Mouse (Mus musculus) heart, postnatal 36 days (tissue): ENCODE data around the gene Brk1. TPM values are rescaled to one million over a fixed set of nuclear protein-coding genes. Genes with fewer than 3 reads are reported as not detected.

Experiments used
- DNase-seq, 2 experiments: peaks; one replicate each; pipeline ENCODE4 v3.0.0; 2021 to 2022
- intact Hi-C: fragments of 180-260 bp; cut with DNase I; formaldehyde crosslinking; loops from one replicate; pipeline ENCODE4 v1.15.1; 2025
- total RNA-seq, 2 experiments: library from RNA; stranded (reverse); gene quantifications; 2 replicates each; pipeline ENCODE4 v1.2.3; 2021

The Brk1 gene
- 10 to 100 TPM; 72.7 to 78.5 TPM for total RNA-seq

DNA sequence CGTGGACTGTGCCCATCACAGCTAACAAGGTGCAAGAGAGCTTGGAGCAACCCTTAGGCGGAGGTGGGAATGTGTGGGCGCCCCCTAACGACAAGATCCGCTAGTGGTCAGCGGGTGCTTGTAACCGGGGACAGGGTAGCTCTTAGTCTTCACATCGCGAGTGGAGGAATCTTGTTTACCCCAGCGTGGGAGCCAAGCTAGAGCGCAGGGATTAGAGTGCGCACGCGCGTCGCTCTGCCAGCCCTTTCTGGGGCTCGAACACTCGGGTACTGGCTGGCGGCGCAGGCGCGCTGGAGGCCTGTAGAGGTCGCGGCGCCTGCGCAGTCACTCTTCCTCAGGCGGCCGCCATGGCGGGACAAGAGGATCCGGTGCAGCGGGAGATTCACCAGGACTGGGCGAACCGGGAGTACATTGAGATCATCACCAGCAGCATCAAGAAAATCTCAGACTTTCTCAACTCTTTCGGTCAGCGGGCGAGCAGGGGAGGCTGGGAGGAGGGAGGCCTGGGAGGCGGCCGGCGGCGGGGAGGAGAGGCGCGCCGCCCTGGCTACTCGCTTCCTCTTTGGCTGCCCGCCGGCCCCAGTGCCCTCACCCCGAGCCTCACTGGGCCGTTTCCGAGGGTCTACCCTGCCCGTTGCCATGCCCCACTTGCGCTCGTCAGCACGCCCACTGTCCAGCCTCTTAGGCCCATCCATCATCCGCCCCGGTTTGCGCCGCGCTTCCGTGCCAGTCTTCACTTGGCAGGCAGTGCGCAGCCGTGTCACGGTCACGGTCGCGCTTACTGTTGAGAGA lies at the start of gene Brk1:
TSS of gene Brk1 (plus strand) at position 341 of the 792 bp plus-strand sequence.
- peak; percentile 87 to 92 for DNase-seq
- intact Hi-C loops, result loop anchor here (2.0 to 10.0 kb wide), 3 partner anchors 18 to 280 kb away; partner anchors contain the start of genes Emc3, Fancd2, Ogg1 and Vhl

DNA sequence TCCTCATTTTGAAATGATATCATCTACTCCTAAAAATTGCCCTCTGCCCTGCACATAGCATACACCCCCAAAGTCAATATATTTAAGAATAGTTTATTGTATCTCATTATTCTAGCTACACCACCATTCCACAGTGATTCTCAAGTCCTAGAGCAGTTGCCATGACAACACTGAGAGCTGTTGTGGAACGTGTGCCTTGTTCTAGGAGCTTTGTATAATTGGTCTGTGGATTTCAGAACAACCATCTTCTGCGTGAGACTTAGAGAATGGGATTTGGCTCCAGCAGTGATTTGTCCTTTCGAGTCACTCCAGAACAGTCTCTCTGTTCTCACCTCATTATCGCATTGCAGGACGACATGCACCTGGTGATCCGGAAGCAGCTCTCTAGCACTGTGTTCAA lies 44.8 kb upstream of the Brk1 start:
- intact Hi-C loops, result no loop called here
- no peak for DNase-seq

DNA sequence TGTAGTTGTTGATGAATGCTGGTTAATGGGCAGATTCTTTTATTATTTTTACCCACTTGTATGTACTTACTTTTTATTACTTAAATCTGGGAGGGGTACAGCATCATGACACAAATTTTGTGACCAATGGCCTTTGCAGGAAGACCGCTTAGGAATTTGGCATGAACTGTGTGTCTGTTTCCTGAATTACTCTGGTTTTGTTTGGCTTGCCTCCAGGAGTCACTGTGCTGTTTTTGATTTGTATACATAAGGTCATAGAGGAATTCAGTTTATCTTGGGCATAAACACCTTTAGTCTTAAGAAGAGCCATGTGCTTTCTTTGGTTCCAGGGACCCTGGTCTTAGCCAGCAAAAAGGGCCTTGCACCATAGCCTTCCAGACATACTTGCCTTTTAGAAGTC lies 40.0 kb upstream of the Brk1 start:
- DNase-seq, result no peak
- intact Hi-C loops, result no loop called here

DNA sequence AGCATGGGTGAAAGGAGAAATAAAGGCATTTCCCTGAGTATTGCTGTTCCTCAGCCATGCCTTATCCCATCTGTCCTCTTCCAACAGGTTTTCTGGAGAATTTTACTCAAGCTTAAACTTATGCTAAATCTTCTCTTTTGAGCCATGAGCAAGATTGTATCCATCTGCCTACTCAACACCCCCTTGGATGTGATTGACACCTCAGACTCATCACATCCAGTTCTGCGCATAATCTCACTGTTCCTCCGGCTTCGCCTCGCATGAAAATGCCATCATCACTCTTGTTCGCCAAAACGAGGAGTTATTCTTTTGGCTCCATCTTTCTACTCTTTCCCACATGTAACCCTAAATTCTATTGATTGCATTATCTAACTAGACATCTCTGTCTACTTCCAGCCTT lies 28.5 kb upstream of the Brk1 start:
- intact Hi-C loops, result no loop called here
- DNase-seq, result no peak

DNA sequence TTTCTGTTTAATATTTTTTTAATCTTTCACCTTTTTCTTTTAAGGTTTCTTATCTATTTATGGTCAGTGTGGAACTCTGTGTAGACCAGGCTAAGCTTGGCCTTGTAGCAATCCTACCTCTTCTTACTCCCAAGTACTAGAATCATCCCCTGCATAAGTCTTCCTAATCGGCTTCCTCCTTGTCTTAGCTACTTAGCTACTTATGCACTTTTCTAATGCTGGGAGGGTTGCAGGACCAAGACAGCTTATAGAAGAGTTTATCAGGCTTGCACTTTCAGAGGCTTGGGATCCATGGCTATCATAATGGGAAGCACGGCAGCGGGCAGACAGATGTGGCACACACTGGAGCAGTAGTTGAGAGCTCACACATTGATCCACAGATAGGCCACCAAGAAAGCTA lies 25.3 kb upstream of the Brk1 start:
- intact Hi-C loops, result no loop called here
- no peak for DNase-seq

DNA sequence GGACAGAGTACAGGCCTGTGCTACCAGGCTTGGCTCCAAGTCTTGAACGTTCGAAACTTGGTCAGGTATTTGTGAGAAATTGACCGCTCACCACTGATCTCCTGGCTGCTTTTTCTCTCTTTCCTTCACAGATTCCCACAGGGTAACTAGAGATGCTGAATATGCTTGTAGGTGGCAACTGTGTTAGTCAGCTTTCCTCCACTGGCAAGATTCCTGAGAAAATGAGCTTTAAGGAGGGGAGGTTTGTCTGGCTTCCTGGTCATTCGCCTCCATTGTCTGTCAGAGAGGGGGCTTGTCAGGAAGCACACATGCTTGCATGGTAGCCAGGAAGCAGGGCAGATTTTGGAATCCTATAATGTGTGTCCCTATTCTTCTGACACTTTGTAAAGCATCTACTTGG lies 21.5 kb upstream of the Brk1 start:
- intact Hi-C loops, result no loop called here
- DNase-seq, result no peak

DNA sequence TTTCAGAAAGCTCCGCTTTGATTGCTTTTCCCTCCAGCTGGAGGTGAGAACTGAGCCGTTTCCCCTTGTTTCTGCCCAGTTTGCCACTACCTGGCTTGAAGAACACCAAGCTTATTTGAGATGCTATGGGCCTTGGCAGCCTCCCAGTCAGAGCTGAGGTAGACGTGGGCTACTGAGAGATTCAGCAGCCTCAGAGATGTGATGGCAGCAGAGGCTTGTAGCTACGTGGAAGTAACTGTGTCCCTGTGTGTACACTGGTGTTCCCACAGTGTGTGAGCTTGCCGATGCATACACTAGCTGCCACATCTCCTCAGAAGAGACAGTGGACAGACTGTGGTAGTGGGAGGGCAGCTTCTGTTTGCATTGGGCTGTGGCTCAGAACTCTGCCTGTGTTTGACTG lies 19.5 kb upstream of the Brk1 start:
- intact Hi-C loops, result no loop called here
- no peak for DNase-seq

DNA sequence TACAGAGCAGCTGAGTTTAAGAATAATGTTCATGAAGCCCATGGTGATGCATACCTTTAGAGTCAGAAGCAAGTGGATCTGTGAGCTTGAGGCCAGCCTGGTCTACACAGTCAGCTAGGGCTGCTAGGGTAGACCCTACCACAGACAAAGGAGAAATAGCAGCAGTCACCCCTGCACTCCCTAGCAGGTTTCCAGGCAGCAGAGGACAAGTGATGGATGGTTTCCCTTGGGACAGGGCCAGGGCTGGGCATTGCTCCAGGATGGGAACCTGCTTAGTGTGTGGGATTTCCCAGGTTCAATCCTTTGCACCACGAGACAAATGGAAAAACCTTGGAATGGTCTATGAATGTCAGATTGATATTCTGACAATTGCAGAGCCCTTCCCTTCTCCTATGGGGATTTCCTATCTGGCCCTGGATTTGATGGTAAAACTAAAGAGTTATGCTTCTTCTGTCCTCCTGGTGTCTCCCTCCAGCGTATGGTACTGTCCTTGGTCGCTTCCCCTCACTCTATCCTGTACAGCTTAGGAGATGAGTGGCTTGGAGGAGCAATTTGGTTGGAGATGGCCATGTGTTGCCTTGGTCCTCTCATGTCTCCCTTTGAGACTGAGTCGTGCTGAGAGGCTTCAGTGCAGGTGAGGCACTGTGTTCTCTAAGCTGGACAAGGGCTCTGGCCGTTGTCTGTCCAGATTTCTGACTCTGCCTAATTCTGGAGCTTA lies 17.9 kb upstream of the Brk1 start:
- intact Hi-C loops, result no loop called here
- peak in 1 of 2 experiments; percentile 7 for DNase-seq

DNA sequence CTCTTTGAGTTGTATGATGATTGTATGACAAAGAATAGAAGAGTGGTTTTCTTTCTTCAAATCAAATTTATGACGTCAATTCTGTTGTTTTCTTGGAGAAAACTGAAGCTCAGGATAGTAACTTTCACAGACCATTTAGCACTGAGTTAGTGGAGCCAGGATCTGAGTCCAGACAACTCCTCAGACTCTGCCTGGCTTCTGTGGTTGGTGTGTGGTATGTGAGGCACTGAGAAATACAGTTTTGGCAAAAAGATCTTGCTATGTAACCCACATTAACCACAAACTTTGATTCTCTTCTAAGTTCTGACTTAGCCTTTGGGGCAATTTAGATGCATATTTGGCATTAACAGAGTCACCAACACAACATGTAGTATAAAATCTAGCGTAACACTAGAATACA lies 11.9 kb upstream of the Brk1 start:
- intact Hi-C loops, result no loop called here
- no peak for DNase-seq

DNA sequence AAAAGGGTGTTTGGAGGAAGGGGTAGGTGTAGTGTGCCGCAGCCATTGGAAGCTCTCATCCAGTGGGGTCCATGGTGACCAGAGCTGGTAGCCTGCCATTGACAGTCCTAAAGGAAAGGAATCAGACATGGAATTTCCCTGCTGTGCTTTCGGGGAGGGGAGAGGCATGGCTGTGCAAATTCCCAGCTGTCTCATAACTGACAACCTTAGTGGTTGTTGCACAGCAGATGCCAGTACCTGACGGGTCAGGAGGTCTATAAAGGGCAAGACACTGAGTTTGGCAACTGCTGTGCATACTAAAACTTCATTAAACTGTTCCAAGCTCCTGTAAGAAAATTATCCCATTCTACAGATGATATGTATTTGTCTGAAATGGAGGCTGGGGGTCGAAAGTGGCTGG lies 6.6 kb upstream of the Brk1 start:
- intact Hi-C loops, result no loop called here
- no peak for DNase-seq

DNA sequence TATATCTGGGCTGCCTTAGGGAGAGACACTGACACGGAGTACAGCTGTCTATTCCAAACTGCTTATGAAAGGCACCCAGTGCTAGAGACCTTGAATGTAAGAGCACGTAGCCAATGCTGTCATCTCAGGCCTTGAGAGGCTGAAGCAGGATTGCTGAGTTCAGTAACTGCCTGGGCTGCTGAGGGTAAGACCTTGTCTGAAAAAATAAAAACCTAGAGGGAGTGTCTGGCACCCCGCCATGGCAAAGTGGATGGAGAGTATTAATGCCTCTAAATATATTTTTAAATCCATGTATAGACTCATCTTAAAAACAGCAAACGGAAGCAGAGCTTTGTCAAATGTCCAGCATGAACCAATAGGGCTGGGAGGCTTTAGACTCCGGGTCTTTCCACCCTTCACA lies 4.7 kb upstream of the Brk1 start:
- intact Hi-C loops, result loop anchor here (5.0 to 10.0 kb wide), 2 partner anchors 68 to 275 kb away; partner anchors contain the start of genes Emc3, Fancd2 and Ogg1
- no peak for DNase-seq

DNA sequence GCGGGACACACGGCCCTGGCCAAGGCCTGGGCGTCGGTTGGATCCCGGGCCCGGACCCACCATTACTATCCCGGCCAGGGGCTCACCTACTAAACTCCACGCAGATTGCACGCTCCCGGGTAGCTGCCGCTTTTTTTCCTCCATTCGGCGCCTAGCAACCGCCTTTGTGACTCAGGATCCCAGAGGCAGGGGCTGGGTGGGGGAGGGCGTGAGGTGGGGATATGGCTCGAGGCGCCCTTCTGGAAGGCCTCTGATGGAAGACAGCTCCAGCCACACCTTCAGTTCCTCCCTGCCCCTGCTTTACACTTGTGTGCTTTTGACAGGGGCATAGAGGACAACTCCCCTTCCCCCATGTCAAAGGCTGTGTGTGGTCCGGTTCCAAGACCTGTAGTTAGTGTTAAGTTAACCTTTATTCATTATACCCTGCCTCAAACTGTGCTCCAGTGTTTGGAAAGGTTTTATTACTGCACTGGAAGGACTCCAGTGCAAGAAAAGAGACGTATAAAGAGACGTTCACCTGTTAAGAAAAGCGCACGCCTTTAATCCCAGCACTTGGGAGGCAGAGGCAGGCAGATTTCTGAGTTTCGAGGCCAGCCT lies 3.9 kb upstream of the Brk1 start, which contains the start of gene Fancd2os:
TSS of gene Fancd2os (minus strand) at position 173 of the 597 bp plus-strand sequence.
- intact Hi-C loops, result loop anchor here (5.0 to 10.0 kb wide), 2 partner anchors 68 to 276 kb away; partner anchors contain the start of genes Emc3, Fancd2 and Ogg1
- DNase-seq, result no peak

DNA sequence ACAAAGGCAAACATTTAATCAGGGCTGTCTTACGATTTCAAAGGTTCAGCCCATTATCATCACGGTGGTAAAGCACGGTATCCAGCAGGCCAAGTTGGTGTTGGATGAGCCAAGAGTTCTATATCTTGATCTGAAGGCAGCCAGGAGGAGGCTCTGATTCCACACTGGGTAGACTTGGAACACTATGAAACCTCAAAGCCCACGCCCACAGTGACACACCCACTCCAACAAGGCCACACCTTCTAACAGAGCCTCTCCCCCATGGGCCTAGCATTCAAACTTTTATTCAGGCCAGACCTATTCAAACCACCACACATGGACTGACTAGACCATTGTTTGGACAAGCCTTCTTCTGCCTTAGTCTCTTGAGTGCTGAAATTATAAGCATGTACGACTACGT lies 1.8 kb upstream of the Brk1 start:
- no peak for DNase-seq
- intact Hi-C loops, result loop anchor here (5.0 to 10.0 kb wide), 2 partner anchors 71 to 278 kb away; partner anchors contain the start of genes Emc3, Fancd2 and Ogg1

DNA sequence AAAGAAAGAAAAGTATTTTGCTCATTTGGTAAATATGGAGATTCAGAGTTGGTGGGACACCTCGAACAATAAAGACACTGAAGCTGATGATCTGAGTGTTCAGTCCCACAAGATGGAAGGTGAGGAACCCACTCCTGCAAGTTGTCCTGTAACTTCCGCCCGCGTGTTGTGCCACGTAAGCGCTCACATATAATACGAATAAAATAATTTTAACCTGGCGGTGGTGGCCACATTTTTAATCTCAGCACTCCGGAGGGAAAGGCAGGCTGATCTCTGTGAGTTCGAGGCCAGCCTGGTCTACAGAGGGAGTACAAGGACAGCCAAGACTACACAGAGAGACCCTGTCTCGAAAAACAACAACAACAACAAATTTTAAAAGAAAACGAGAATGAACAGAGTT lies 579 bp upstream of the Brk1 start:
- intact Hi-C loops, result loop anchor here (2.0 to 10.0 kb wide), 3 partner anchors 19 to 279 kb away; partner anchors contain the start of genes Emc3, Fancd2, Ogg1 and Vhl
- no peak for DNase-seq

DNA sequence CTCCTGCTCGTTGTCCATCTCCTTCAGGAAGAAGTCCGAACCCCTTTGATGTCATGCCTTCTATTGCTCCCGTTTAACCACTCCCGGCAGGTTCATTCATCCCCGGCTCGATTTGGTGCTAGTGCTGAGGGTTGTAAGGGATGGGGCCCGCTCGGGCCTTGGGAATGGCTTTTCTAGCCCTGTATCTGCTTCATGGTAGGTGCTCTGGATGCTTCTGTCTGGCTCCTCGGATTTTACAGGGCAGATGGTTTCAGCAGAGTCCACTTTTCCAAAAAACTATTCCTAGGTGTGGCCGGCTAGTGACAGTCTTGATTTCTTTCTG lies 613 bp downstream of the Brk1 start:
- DNase-seq, result no peak
- intact Hi-C loops, result loop anchor here (2.0 to 10.0 kb wide), 2 partner anchors 18 to 280 kb away; partner anchors contain the start of genes Ogg1 and Vhl

DNA sequence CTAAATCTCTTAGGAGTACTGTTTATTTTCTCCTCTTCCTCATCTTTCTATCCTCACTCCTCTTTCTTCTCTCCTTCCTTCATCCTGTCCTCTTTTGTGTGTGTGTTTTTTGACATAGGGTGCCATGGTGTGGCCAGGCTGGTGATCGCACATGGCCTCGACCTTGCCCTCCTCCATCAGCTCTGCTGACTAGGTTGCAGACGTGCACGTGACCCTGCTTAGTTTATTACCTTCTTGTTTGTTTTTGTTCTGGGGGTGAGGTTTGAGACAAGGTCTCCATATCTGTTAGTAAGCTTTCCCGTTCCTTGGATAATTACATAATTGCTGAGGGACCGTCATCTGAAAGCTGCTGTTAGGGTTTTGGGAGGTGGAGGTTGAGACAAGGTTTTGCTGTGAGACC lies 4.3 kb downstream of the Brk1 start:
- intact Hi-C loops, result loop anchor here (10.0 kb wide), 1 partner anchor 284 kb away; the partner anchor contains the start of gene Ogg1
- DNase-seq, result no peak

DNA sequence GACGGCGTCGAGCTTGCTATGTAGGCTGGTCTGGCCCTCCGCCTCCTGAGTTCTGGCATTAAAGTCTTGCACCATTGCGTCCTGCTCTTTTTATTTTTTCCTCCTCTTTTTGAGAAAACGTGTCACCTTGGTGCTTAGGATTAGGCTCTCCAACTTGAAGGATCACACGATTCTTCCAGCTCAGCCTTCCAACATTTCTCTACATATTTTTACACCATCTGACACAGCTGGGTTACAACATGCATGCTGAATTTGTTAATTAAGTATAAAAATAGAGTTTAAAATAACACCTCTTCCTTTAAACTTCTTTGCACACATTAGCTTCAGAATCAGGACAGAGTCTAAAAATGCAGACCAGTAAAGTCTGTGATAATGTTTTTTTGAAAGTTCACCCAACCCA lies 4.7 kb downstream of the Brk1 start:
- intact Hi-C loops, result loop anchor here (10.0 kb wide), 1 partner anchor 284 kb away; the partner anchor contains the start of gene Ogg1
- no peak for DNase-seq

DNA sequence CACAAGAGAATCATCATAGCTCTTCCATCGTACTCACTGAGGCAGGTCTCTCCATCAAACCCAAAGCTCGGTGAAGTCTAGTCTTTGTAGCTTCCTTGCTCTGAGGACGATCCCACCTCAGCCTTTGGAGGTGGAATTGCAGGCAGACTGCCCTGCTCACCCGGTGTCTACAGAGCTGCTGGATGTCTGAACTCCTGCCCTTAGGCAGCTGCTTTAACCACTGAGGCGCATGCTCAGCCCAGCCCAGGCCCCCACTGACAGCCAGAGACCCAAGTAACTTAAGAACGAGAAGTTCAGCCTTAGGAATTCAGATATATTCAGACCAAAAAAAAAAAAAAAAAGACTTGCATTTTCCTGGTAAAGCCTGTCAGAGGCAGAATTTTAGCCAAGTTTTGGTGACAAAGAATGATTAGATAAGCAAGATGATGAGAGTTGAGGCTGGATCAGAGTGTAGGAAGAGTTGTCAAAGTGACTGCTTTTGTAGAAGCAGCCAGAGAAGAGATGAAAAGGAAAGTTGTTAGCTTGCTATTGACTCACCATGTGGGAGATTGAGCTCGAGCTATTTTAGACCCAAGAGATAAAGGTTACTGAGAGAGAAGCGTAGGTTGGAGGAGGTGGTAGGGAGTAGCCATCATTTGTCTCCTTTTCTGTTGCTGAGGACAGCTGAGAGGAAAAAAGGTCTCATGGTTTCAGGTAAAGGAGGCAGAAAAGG lies 7.8 kb downstream of the Brk1 start:
- DNase-seq, result no peak
- intact Hi-C loops, result no loop called here

DNA sequence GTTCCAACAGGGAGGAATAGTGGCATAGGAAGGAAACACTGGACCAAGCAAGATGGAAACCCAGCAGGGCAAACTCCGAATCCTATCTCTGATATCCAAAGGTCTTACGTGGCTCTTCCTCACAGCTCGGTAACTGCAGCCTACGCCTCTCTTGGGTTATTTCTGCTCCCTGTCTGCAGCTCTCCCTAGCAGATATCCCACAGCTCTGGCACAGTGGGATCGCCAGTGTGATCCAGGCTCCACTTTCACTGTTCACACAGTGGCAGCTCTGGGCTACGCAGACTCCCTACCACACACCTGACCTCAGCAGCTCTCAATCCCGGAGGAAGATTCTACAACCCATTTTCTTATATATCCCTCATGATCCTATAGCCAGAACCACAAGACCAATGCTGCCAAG lies 9.6 kb downstream of the Brk1 start:
- intact Hi-C loops, result no loop called here

DNA sequence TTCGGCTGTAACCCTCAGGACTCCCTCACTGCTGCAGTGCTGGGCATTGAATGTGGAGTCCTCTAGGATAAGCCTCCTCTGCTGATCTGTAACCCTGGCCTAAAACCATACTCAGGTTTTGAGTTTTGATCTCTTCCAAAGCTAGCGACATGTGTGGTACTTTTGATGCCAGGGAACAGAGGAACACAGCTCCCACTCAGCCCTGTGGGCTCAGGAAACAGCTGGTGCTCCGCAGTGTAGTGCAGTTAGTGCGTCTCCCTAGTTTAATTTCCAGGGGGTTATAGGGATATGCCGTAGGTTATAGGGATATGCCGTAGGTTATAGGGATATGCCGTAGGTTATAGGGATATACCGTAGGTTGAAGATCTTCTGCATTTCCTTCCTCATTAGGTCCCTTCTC lies 10.4 kb downstream of the Brk1 start:
- no peak for DNase-seq
- intact Hi-C loops, result no loop called here

More for the DNA sequence above, 9.6 kb downstream of the Brk1 start:
- DNase-seq, result no peak
